Mouse (Mus musculus): Measurements from ENCODE around the gene Atp6v1g3.

DNA sequence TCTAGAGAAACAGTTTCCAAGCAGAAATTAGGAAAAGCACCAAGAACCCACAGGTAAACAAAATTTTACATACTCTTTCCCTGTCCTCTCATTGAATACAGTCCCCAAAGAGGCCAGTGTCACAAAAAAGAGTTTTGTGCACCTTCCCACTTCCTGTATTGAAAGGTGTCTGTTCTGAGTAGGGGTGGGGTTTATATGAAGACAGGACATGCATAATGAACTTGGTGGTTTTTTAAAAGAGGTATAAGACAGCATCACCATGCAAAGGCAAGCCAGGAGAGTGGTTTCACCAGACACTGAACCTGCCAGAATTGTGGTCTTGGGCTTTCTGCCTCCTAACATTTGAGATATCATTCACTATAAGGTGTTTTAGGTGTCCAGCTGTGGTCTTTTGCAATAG, 40.5 kb upstream of the Atp6v1g3 start:
- TF ChIP-seq POLR2A (IDR thresholded peaks at IDR 0.05; ENCODE audit: low read depth, low read length) (no peak), CTCF (conservative IDR thresholded peaks at IDR 0.05; ENCODE audit: insufficient read depth, insufficient read length, low read depth, low read length) (no peak)
